Mouse (Mus musculus) forebrain, embryonic 11.5 days (tissue): ENCODE measurements at regions not wholly inside any gene's neighbourhood (a gene's known extent, or its start where the extent isn't known, plus 50 kb on each side); places are given as distances from the start of the nearest gene placed in this dataset.

Experiments
- ATAC-seq: fragments of 200-750 bp; cut with Nextera tagmentation; replicated peaks from 2 replicates; pipeline ENCODE4 v1.8.0; 2017; ENCODE audit warnings: moderate TSS enrichment; ENCODE audit not compliant: low FRiP score
- DNase-seq: peaks from one replicate; pipeline ENCODE4 v3.0.0-alpha.2; 2017; ENCODE audit warnings: low spot score
- H3K27ac ChIP-seq: fragments of 300-500 bp; sonication (generic); 2 replicates; pipeline ENCODE4 v1.5.1; 2014; ENCODE audit warnings: low read depth, low read length
- H3K27me3 ChIP-seq: fragments of 300-500 bp; sonication (generic); 2 replicates; pipeline ENCODE4 v1.6.1; 2014; ENCODE audit warnings: mild to moderate bottlenecking, low read length, mixed read lengths; ENCODE audit not compliant: control insufficient read depth, insufficient read depth
- H3K36me3 ChIP-seq: fragments of 300-500 bp; sonication (generic); 2 replicates; pipeline ENCODE4 v1.6.1; 2014; ENCODE audit warnings: mild to moderate bottlenecking, low read length, moderate library complexity, mixed read lengths; ENCODE audit not compliant: control insufficient read depth, insufficient read depth
- H3K4me1 ChIP-seq: fragments of 300-500 bp; sonication (generic); replicated peaks from 2 replicates; pipeline ENCODE4 v1.6.1; 2014; ENCODE audit warnings: low read length, mixed read lengths; ENCODE audit not compliant: control insufficient read depth, insufficient read depth
- H3K4me2 ChIP-seq: fragments of 300-500 bp; sonication (generic); 2 replicates; pipeline ENCODE4 v1.6.1; 2014; ENCODE audit warnings: low read depth, mild to moderate bottlenecking, low read length, moderate library complexity, mixed read lengths; ENCODE audit not compliant: severe bottlenecking
- H3K4me3 ChIP-seq: fragments of 300-500 bp; sonication (generic); 2 replicates; pipeline ENCODE4 v1.5.1; 2014; ENCODE audit warnings: low read depth, low read length
- H3K9ac ChIP-seq: fragments of 300-500 bp; sonication (generic); 2 replicates; pipeline ENCODE4 v1.6.1; 2014; ENCODE audit warnings: low read length
- H3K9me3 ChIP-seq: fragments of 300-500 bp; sonication (generic); 2 replicates; pipeline ENCODE4 v1.6.1; 2016; ENCODE audit warnings: low read length, mixed read lengths; ENCODE audit not compliant: control insufficient read depth
- WGBS: fragments of 180-500 bp; shearing (Covaris S2); extraction: QIAGEN DNeasy Blood & Tissue Kit; methylation state at CpG from one replicate; pipeline ENCODE4 v1.1.7; 2014; 5-methylcytosine and 5-hydroxymethylcytosine counted together

DNA sequence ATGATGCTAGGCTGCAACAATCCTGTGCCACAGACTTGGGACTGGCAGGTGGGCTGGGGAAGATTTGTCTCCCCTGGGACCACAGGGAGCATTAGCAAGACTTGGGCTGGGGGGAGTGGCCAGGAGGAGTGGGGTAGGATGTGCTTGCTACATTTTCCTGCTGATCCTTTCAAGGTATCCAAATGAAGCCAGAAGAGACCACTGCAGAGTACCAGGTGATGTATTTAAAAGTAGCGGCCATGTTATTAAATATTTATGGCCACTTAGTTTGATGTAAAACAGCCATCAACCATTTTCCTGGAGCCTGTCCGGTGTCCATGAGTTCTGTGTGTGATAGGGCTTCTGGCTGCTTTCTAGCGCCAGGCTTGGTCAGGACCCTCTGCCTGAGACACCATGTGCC is 220.3 kb upstream of the Prok2 start:
- DNase-seq = no peak
- Histone ChIP-seq H3K27ac (no peak overlapping the region), H3K9me3 (no peaks in the 10 kb centered on the region), H3K36me3 (no peaks in the 10 kb centered on the region), H3K4me2 (no peak overlapping the region), H3K9ac (no peak overlapping the region), H3K27me3 (no peaks in the 10 kb centered on the region), H3K4me1 (no peaks in the 10 kb centered on the region), H3K4me3 (no peak overlapping the region)
- WGBS = 88% methylated on average over 3 of the region's 3 CpGs
- ATAC-seq = no peak

DNA sequence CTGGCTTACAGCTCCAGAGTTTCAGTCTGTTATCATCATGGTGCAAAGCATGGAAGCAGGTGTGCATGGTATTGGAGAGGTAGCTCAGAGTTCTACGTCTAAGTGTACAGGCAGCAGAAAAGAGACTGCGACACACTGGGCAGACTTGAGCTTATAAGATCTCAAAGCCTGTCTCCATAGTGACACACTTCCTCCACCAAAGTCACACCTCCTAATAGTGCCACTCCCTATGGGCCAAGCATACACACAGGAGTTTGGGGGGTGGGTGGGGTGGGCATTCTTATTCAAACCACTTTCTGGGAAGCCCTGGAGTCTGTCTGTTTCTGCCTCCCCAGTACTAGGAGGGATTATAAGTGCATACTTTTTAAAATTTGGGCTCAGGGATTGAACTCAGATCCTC is 219.5 kb upstream of the Prok2 start:
- ATAC-seq (no peak), DNase-seq (no peak)
- Histone ChIP-seq H3K9me3 (no peaks in the 10 kb centered on the region), H3K9ac (no peak overlapping the region), H3K36me3 (no peaks in the 10 kb centered on the region), H3K4me1 (no peaks in the 10 kb centered on the region), H3K4me2 (no peak overlapping the region), H3K4me3 (no peak overlapping the region), H3K27ac (no peak overlapping the region), H3K27me3 (no peaks in the 10 kb centered on the region)
- 81% methylated on average over 2 of the region's 2 CpGs for WGBS

DNA sequence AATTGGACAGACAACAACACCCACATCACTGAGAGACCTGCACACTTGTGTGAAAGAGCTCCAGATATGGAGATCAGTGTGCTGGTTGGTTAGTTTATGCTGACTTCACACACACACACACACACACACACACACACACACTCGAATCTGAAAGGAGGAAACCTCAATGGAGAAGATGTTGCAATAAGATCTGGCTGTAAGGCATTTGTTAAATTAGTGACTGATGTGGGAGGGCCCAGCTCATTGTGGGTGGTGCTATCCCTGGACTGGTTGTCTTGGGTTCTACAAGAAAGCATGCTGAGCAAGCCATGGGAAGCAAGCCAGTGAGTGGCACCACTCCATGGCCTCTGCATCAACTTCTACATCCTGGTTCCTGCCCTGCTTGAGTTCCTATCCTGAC is 216.8 kb upstream of the Prok2 start:
- 80% methylated on average over 1 of the region's 1 CpGs for WGBS

DNA sequence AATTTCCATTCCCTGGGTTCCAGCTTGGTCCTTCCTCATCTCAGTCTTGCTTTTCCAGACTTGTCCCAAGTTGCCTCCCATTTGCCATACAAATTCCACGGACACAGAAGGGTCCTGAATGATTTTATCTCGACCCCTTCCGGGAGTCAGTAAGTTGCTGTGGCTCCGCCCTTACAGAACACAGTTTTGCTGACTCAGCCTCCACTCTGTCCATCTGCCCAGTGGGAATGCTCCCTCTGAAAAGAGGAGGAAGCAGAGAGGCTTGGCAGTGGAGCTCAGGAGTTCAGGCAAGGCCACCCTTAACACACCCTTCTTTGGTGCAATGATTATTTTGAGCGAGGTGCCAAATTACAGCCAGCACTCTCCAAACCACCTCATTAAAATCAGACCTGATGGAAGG is 213.9 kb upstream of the Prok2 start:
- Histone ChIP-seq H3K4me1 (no peaks in the 10 kb centered on the region; the same call in 1 of the 2 replicates), H3K36me3 (no peaks in the 10 kb centered on the region), H3K27ac (no peak overlapping the region), H3K9me3 (no peaks in the 10 kb centered on the region), H3K9ac (no peak overlapping the region), H3K27me3 (no peaks in the 10 kb centered on the region), H3K4me3 (no peak overlapping the region), H3K4me2 (no peak overlapping the region)
- no peak for ATAC-seq
- DNase-seq = no peak
- WGBS = 65% methylated on average over 5 of the region's 5 CpGs

More for the DNA sequence above, 216.8 kb upstream of the Prok2 start:
- H3K9me3 ChIP-seq = no peaks in the 10 kb centered on the region
- no peak overlapping the region for H3K9ac ChIP-seq
- no peaks in the 10 kb centered on the region for H3K36me3 ChIP-seq
- no peak overlapping the region for H3K4me2 ChIP-seq
- no peaks in the 10 kb centered on the region; the same call in 1 of the 2 replicates for H3K4me1 ChIP-seq
- ATAC-seq = no peak
- H3K27ac ChIP-seq = no peak overlapping the region
- no peak for DNase-seq
- no peak overlapping the region for H3K4me3 ChIP-seq
- H3K27me3 ChIP-seq = no peaks in the 10 kb centered on the region

DNA sequence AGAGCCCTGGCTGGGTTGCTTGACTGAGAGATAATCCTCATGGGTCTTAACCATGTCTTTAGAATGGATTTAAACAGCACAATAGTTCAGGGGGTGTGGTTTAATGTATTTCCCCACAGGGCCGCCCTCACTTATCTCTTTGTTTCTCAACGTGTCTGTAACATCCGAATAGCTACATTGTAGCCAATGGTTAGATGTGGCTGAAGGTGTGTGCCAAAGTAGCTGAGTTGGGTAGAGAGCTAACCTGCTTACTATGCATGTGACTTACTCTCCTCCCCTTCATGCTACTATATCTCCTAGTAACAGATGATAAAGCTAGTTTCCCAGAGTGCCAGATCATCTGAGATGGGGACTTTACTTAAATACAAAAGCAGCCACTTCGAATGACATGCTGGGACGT is 213.2 kb upstream of the Prok2 start:
- DNase-seq (no peak), ATAC-seq (no peak)
- Histone ChIP-seq H3K4me3 (no peak overlapping the region), H3K9me3 (no peaks in the 10 kb centered on the region), H3K4me2 (no peak overlapping the region), H3K27me3 (no peaks in the 10 kb centered on the region), H3K36me3 (no peaks in the 10 kb centered on the region), H3K27ac (no peak overlapping the region), H3K9ac (no peak overlapping the region), H3K4me1 (no peaks in the 10 kb centered on the region; the same call in 1 of the 2 replicates)
- WGBS = 55% methylated on average over 5 of the region's 5 CpGs

DNA sequence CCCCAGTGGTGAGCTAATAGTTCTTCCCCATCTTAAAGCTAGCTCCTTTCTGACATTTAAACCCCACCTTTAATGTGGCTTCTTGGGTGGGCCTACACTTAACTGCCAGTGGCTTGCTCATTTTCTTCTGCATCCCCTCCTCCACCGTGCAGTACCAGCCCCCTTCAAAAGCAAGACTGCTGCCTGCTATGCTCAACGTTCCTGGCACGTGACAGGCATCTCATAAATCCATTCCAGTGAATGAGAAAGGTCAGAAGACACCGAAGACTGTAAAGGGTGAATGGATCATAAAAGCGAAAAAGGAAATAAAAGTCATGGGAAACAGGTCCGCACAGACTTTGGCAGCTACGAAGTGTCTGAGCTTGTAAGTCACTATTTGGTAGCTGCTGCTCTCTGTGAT is 212.8 kb upstream of the Prok2 start:
- no peak for ATAC-seq
- H3K4me3 ChIP-seq = no peak overlapping the region
- no peaks in the 10 kb centered on the region for H3K36me3 ChIP-seq
- DNase-seq = no peak
- H3K27me3 ChIP-seq = no peaks in the 10 kb centered on the region
- H3K9me3 ChIP-seq = no peaks in the 10 kb centered on the region
- 62% methylated on average over 7 of the region's 7 CpGs for WGBS
- no peak overlapping the region for H3K4me2 ChIP-seq
- no peak overlapping the region for H3K9ac ChIP-seq
- H3K27ac ChIP-seq = no peak overlapping the region
- no peaks in the 10 kb centered on the region; the same call in 1 of the 2 replicates for H3K4me1 ChIP-seq

DNA sequence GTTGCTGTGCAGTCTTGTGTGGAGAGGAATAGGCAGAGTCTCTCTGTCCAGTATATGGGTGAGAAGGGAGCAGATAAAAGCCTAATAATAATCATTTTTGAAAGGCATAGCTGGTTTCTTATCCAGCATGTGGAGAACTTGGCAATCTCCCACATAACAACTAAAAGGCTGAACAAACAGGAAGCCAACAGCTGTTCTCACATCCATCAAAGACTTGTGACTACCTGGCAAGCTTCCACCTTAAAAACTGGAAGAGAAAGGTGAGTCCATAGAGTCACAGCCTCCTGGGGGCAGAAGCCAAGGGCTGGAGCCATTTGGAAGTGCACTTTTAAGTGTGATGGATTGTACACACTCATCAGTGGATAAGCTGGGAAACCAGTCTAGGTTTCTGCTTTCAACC is 210.5 kb upstream of the Prok2 start:
- H3K27ac ChIP-seq = no peak overlapping the region
- H3K9ac ChIP-seq = no peak overlapping the region
- DNase-seq (no peak), ATAC-seq (no peak)
- no peak overlapping the region for H3K4me2 ChIP-seq
- H3K4me1 ChIP-seq = no peaks in the 10 kb centered on the region; the same call in 1 of the 2 replicates
- no peaks in the 10 kb centered on the region for H3K9me3 ChIP-seq
- no peaks in the 10 kb centered on the region for H3K27me3 ChIP-seq
- no peaks in the 10 kb centered on the region for H3K36me3 ChIP-seq
- no peak overlapping the region for H3K4me3 ChIP-seq

DNA sequence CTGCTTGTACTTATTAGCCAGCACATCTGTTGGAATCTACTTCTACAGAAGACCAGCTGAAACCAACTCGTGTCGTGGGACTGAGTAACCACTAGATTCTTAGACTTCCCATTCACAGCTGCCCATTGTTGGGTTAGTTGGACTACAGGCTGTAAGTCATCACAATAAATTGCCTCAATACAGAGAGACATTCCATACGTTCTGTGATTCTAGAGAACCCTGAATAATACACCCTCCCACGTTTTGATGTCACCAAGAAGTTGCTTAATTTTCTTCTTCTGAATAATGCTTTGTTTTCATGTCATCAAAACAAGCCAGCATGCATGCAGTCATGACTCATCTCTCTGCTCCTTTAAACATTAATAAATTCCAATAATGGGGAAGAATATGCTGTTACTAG is 209.2 kb upstream of the Prok2 start:
- DNase-seq (no peak), ATAC-seq (no peak)
- H3K4me2 ChIP-seq = no peak overlapping the region
- H3K9me3 ChIP-seq = no peaks in the 10 kb centered on the region
- H3K27me3 ChIP-seq = no peaks in the 10 kb centered on the region
- 89% methylated on average over 4 of the region's 4 CpGs for WGBS
- H3K9ac ChIP-seq = no peak overlapping the region
- no peaks in the 10 kb centered on the region; the same call in 1 of the 2 replicates for H3K4me1 ChIP-seq
- no peak overlapping the region for H3K27ac ChIP-seq
- H3K36me3 ChIP-seq = no peaks in the 10 kb centered on the region
- no peak overlapping the region for H3K4me3 ChIP-seq

DNA sequence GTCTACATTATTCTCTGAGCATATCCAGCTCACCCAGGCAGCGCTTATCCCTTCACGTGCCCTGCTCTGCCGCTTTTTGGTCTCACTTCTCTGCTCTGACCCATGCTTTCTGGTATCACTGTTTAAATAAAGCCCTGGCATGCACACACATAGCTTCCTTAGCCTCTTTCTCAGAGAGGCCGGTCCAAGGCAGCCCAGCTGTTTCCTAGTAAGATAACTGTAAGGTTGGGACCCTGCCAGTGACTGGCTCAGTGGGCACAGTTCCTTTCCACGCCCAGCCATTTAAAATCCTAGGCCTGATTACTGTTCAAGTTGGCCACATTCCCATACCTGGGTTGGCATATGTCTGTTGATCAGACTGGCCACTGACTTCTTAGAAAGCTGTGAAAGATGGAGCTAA is 208.2 kb upstream of the Prok2 start:
- Histone ChIP-seq H3K27me3 (no peaks in the 10 kb centered on the region), H3K27ac (no peak overlapping the region), H3K4me1 (no peaks in the 10 kb centered on the region; the same call in 1 of the 2 replicates), H3K9ac (no peak overlapping the region), H3K36me3 (no peaks in the 10 kb centered on the region), H3K4me2 (no peak overlapping the region), H3K9me3 (no peaks in the 10 kb centered on the region), H3K4me3 (no peak overlapping the region)
- 89% methylated on average over 5 of the region's 5 CpGs for WGBS
- DNase-seq = no peak
- no peak for ATAC-seq
